Mouse (Mus musculus) liver, embryonic 14.5 days (tissue): ENCODE results near the gene Pnmal1.

Experiments used
- CTCF ChIP-seq: IDR thresholded peaks from 2 replicates; pipeline ENCODE4 v1.5.1; 2016; ENCODE audit warnings: antibody characterized with exemption, low read depth, control low read depth
- EP300 ChIP-seq: IDR thresholded peaks from 2 replicates; pipeline ENCODE4 v1.6.1; 2016; ENCODE audit warnings: antibody characterized with exemption, low read depth

GRCm38 (mm10) chr7:17003230-17003960 lies 43.9 kb downstream of the Pnmal1 start:
- TF ChIP-seq CTCF = no peak
- no peak for TF ChIP-seq EP300
